Mouse (Mus musculus): Measurements from ENCODE around the gene Sfxn5.
A peak's percentile ranks its signal among the peaks of the same experiment; 100 is the strongest.

Gene Sfxn5

DNA sequence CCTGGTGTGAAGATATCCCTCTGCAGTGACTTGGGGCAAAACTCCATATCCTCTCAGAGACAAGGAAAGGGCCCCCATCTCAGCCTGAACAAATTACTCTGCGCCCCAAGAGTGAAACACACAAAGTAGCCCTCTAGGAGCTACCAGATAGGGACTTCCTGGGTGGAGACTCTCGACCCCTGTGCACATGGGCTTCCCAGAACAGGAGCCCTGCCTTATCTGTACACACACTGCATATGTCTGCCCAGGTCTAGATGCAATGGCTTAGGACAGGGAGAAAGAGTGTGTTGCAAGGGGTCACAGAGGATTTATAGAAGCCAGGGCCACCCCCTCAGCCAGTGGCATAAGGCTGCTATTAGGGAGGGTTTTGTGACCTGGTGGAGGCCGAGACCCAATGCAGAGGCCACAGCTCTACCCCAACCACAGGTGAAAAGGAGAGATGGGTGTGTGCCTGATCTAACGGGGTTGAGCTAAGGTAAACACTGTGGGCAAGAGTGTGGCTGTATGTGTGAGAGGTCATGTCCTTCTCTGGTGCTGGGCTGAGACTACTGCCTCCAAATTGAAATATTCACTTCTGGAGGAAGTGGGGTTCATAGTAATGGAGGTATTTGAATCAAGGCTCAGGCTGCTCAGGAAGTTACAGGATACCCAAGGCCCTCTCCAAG, 44.9 kb downstream of the Sfxn5 start:
- DNase-seq (ENCODE audit: low spot score), result no peak

DNA sequence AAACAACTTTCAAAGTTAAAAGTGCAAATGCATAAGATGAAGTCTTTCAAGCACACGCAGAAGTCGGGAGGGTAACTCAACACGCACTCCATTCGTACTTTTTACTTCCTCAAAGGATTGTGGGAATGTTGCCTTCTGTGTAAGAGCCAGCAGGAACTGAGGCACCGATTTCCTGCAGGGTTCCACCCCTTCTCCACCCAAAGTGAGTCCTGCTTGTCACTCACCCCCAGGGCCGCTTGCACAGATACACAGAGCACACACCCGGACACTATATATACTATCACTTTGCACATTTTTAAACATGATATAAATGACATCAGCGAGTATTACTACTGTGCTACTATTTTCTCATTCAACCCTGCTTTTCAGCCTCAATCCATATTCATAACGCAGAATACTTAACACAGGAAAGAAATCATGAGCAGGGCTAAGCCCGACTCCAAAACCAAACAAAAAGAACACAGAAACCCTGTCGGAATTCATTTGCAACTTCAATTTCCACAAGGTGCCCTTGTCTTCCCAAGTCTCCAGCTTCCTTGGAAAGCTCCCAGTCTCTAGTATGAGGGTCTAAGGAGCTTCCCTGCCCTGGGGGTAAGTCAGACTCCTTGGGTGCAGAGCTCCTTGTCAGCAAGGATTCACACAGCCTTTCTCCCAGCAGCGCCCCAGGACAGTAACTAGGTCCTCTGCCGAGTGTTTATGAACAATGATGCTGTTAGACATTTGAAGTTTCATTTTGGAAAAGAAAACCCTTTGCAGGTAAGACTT, 46.8 kb downstream of the Sfxn5 start:
- DNase-seq (ENCODE audit: low spot score), result no peak

DNA sequence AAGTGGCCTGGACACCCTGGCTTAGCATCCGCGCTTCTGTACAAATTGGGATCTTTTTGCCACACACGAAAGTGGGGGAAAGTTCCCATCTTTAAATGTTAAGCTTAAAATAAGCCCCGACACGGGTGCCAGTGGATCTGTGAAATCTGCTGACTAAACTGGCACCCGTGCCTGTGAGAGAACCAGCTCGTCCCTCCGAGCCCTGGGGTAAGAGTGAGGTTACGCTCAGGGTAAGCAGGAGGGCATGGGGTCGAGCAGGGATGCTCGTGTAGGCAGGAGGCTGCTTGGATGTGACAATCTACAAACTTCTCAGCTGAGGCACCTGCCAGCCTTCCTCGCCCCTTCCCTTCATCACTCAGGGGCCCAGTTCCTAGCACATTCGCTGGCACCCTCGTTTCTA, 52.4 kb downstream of the Sfxn5 start:
- no peak for DNase-seq (ENCODE audit: low spot score)

DNA sequence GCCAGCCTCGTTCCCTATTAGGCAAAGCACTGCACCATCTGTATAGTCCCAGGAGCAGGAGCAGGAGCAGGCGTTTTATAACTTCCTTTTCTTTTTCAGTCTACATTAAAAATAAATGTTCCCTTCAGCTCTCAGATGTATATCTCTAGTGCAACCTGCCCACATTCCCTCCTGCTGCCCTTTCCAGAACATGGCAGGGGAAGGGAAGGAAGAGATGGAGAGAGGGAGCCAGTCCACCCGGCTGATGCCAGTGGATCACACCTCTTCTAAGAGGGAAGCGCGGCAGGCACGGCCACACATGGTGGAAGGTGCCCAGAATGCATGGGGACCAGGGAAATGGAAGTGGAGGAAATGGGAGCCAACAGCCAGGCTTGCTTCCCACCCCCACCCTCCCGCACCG, 56.7 kb downstream of the Sfxn5 start:
- DNase-seq (ENCODE audit: low spot score), result no peak

DNA sequence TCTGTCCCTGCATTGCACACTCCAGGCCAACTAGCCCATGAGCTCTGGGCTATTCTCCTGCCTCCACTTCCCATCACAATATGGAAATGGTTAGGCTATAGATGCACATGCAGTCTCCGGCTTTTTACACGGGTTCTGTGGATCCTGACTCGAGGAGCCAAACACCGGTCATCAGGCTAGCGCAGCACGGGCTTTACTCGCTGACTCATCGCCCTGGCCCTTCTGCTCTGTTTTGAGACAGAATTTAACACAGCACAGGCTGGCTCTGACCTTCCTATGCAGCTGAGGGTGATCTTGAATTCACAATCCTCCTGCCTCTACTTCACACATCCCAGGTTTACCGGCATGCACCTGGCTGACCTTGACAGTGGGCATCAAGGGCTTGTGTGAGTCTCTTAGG, 60.8 kb downstream of the Sfxn5 start:
- no peak for DNase-seq (ENCODE audit: low spot score)

DNA sequence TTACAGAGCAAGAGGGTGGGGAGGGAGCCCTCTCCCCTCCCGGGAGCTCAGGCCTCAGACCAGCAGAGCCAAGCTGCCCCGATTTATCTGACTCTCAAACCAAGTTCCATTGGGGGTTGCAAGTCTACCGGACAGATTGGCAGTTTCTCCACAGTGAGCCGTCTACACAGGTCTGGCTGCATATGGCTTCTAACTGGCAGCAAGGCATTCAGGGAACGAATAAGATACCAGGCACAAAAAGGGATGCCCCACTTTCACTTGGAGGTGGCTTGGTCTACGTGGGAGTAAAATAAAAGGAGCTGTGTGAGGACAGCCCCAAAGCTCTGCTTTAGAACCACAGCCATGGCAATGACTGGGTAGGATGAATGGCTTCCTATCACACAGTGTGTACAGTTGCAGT, 67.2 kb downstream of the Sfxn5 start:
- no peak for DNase-seq (ENCODE audit: low spot score)

DNA sequence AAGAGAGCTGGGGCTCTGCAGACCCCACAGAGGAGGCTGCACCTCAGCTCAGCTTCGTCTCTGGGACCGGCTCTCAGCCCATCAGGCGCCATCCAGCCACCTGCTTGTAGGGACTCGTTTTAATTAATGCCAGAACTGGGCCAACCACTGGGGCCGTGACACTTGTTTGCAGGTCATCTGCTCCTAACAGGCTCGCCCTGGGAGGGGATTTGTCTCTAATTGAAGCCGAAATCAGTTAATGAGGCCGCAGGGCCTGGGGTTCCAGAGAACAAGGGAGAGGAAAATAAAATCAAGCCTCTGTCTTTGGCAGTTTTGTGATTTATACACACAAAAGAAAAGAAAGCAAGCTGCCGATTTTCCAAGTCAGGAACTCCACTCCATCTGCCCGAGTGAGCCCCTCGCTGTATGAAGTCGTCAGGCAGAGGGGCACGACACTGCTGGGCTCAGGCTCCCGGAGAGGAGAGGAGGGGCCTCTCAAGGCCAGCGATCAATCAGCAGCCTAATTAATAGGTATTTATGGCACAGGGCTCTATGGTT, 68.2 kb downstream of the Sfxn5 start:
- no peak for DNase-seq (ENCODE audit: low spot score)

DNA sequence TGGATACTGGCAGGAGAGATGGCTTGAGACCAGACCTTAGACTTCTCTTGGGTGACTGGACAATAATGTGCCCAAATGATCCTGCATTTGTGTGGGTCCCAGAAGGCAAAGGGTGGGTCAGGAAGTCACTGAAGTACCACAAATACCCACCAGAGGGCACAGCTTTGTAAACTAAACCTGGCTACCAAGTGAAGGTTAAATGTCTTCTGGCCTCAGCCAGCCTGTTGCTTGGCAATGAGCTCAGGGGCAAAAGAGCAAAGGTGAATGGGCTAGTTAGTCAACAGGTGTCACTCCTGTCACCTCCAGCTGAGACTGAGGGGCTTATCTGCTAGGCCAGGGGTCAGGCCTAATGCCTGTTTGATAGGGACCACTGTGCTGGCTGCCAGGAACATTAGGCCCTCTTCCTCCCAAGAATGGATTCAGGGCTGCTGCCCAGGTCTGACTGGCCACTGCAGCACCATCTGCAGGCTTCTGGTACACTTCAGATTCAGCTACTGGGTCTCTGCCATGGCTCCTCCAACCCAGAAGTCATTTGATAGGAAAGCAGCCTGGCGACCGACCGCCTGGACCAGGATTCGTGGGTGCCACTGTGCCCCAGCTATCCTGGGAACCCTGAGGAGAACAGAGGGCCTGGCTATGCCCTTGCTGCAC, 70.2 kb downstream of the Sfxn5 start:
- DNase-seq (ENCODE audit: low spot score), result no peak

DNA sequence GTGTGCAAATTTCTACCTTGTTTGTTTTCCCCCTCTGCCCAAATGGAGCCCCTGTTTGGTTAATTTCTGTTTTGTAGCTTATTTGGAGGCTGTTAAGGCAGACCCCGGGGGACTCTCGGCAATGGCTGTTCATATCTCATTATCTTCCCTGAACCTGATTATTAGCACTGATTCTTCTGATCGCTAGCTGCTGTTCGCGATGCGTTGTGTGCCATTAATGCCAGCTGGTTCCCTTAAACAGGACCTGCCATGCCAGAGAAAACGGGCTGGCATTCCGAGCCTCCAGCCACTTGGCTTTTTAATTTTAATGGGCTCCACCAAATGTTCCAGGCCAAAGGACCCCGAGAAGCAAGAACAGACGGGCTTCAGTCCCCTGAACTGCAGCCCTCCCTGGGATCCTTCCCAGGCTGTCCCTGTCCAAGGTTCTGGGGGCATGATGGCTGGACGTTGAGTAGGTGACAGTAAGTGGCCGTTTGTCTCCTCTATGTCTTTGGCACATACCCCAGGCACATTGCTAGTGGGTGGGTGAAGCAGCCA, 74.1 kb downstream of the Sfxn5 start:
- no peak for DNase-seq (ENCODE audit: low spot score)

DNA sequence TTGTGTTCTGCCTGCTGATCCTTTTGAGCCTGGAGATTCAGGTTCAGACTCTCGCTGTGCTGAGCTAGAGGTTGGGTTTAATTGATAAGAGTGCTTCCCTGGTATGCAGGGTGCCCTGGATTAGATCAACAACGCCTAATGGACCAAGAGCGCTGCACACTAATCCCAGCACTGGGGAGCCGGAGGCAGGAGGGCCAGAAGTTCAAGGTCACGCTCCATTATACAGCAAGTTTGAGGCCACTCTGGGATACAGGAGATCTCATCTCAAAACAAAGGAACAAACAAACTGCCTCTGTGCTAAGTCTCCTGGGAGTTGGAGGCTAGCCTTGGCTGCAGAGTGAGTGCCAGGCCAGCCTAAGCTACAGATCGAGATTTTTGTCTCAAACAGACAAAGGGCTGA, 77.6 kb downstream of the Sfxn5 start:
- no peak for DNase-seq (ENCODE audit: low spot score)

DNA sequence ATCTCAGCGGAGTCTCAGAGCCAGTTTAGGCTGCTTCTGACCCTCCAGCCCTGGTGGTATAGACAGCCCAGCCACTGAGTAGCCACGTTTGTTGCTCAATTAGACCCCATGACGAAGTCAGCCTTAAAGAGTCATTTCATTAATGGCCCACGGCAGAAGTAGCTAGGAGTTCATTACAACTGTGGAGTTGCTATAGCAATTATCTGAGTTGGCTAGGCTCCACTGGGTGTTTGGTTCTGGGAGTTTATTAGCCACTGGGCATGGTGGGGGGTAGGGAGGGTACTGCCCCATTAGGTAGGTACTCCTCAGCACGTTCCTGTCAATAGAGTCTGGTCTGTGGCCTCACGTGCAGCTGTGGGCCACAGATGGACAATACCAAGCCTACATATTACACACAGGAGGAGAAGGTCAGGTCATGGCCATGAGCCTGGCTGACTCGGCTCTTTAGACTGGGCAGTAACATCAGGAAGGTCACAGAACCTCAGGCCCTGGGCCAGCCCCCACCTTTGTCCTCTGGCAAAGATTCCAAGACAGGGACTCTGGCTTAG, 79.2 kb downstream of the Sfxn5 start:
- peak; percentile 71 for DNase-seq (ENCODE audit: low spot score)

DNA sequence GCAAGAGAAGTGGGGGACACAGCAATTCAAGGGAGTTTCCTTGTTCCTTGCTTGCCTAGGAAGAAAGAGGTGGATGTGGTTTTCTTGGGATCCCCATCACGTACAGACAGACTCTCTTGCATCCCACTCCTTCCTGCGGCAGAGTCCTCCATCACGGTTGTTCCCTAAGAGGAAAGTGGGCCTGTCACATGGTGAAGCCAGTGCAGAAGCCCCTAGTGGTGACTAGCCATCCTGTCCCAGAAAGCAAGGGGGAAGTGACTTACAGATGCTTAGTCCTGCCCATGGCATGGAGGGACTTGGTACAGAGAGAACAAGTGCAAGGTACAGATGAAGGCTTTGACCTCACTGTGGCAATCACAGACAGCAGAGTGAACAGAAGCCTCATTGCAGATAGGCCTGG, 79.9 kb downstream of the Sfxn5 start:
- no peak for DNase-seq (ENCODE audit: low spot score)

DNA sequence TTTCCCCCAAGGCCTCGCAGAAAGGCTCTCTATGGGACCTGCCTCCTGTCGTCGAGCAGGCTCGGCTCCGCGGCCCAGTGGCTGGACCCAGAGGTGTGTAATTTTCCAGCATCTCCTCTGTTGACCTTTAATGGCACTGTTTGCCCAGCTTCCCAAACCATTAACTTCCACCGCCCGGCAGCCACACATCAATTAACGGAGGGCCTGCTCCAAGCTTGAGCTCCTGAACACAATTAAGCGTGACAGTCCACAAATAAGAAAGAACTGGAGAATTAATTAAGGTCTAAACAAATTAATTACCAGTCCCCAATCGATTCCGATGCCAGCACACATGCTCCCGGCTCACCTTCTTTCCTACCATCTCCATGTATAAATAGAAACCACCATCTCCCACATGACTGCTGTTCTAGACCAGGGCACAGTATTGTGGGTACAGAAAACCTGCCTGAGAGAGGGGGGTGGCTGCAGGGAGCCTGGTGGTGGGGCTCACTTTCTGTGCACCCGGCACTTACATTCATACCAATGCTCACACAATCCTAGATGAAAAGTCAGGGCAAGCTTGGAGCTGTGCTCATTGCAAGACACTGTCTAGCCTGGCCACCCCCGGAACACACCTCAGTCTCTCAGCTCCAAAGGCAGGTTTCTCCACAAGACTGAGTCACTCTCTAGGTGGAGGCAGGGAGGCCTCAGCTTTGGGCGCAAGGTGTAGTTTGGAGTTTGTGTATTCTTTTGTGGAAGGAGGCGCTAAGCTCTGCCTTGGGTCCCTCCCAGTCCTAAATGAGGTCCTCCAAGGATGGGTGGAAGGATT, 80.8 kb downstream of the Sfxn5 start:
- no peak for DNase-seq (ENCODE audit: low spot score)

DNA sequence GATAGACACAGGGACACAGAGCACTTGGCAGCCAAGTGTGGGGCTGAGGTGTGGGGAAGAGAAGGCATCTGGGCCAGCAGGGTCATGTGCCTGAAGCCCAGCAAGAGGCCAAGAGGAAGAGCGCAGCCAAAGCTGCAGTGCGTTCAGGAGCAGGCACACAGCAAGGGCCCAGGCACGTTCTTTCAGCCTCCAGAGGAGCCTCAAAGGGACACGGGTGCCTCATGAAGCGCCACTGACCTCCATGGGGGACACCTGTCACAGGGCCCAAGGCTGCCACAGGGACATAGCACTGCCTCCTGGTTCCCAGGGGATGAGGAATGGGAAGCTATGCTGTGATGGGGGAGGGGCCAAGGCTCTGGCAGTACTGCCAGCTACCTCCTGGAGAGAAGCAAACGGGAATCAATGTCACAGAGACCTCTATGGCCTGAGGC, 82.4 kb downstream of the Sfxn5 start:
- DNase-seq (ENCODE audit: low spot score), result no peak

DNA sequence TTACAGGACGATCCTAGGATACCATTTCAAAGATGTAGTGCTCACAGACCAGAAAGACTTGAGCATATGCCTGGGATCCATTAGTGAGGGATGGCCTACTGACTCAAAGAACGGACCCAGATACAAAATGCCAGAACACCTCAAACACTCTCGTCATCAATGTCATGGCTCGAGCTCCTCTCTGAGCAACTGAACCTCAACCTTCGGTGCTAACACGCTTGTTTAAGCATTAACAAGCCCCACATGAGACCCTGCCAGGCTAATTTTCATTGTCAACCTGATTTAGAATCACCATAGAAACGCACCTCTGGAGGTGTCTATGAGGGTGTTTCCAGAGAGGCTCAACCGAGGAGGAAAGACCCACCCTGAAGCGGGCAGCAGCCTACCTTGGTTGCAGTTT, 83.4 kb downstream of the Sfxn5 start:
- DNase-seq (ENCODE audit: low spot score), result no peak

DNA sequence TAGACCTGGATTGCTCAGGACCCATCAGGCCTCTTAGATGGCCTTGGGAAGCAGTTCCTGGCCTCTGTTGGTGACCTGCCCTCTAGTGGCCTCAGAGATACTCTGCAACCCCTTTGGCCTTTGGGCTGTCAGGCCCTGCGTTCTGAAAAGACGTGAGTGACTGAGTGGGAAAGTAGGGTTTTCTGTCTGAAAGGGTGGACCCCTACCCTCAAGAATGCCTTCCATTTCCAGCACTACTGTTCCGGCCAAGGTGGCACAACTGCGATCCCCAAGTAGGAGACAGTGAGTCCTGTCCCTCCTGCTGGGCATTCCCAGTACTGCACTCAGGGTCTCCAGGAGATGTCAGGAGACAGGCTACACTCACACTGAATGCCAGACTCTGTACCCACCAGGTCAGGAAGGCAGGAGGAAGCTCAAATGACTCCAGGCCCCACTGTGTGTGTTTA, 94.2 kb downstream of the Sfxn5 start:
- DNase-seq (ENCODE audit: low spot score), result peak; percentile 30

DNA sequence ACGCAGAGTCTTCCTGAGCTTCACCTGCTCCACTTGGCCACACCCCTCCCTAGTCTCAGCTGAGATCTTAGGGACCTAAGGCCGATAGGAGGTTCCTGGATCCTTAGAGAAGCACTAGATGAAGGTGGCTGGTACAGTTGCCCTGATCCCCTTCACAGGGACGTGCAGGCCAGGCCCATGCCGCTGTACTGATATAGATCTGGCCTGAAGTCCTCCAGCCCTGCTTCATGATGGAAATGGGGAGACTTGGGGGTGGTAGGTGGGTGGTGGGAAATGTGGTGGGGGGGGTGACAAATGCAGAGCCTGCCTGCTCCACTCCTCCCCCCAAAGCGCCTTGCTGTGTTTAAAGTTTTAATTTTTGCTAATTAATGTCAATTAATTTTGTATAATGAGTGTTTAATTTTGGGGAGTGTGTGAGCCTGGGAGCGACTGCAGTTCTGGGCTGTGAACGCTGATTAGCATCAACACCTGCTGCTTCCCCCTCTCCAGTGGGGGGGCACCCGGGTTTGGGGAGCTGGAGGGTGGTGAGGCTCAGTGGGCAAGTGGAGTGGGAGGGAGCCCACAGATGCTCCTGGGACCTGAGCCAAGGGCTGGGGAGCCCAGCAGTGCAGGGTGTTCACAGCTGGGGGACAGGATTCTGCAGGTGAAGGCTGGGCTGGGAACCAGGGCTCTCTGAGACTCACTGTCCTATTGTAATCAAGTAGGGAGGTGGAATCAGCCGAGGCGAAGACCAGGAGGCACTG, 95.5 kb downstream of the Sfxn5 start:
- no peak for DNase-seq (ENCODE audit: low spot score)

DNA sequence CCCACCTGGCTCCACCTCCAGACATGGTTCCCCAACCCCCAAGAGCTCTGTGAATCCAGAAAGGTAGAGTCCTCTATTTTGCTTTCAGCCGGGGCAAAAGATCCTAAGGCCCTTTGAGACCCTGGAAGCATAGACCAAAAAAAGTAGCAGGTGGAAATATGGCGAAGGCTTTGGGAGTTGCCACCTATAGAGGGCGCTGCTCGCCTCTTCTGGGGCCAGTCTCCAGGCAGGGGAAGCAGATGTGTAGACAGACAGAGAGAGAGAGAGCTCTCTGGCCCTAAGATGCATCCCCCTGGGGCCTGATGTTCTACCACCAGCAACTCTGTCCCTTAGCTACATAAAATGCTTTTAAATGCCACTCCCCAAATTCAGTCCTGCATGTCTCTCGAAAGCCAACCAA, 96.2 kb downstream of the Sfxn5 start:
- DNase-seq (ENCODE audit: low spot score), result no peak

DNA sequence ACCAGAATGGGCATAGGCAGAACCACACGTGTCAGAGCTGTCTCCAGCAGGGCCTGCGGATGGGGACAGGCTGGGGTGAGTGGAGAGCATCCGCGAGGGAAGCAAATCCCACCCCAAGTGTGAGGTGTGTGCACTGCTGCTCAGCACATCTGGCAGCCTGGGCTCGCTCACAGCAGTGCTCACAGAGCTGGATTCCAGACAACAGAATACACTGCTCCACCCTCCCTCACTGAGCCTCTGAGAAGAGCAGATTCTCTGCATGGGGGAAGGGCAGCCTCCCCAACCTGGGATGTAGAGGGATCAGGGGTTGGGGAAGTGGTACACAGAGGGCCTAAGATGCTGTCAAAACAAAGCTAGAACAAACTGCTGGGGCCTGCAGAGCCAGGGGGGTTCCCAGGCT, 98.4 kb downstream of the Sfxn5 start:
- no peak for DNase-seq (ENCODE audit: low spot score)

DNA sequence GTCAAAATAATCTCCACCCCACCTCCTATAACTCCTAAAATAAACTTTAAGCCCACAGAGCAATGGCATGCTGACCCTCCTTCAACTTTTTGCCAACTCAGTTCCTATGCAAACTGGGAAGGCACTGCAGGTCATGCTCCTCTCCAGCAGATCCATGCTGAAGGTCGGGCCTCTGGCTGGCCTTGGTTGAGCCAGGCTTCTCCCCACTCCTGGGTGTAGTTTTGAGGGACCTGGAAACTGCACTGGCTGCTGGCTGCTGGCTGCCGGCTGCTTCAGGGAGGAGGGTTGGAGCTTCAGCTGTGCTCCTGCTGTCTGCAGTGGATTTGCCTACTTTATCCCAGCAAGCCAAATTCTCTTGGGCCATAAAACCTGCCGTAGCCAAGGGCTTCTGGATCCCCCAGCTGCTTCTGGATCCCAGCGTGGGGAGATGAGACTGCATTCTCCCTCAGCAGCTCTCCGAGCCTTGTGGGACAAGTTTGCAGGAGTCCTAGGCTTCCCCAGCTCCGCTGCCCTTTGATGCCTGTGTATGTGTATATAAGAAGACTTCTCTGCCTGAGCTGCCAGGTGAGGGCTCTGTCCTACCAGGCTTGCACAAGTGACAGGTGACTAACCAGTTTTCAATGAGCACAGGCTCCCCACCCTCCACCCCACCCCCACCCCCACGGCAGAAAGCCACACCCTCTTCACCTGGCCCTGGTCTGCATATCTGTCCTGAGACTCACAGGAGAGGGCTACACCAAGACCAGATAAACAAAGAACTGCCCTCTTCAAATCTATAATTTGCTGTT, 100.2 kb downstream of the Sfxn5 start:
- no peak for DNase-seq (ENCODE audit: low spot score)
